Mouse (Mus musculus) left cerebral cortex, postnatal 10 days (tissue): ENCODE results near the gene Naa25. TPM values are rescaled to one million over a fixed set of nuclear protein-coding genes. Genes with fewer than 3 reads are reported as not detected.
A peak's percentile ranks its signal among the peaks of the same experiment; 100 is the strongest.

Experiments used
- DNase-seq, 2 experiments: peaks; one replicate each; pipeline ENCODE4 v3.0.0; 2021 to 2022; ENCODE audit warnings: low spot score in 2 of 2, mixed read lengths in 1 of 2; ENCODE audit errors: extremely low spot score in 1 of 2
- intact Hi-C: fragments of 180-260 bp; cut with DNase I; formaldehyde crosslinking; loops from one replicate; pipeline ENCODE4 v1.15.1; 2025
- total RNA-seq, 2 experiments: library from RNA; stranded (reverse); gene quantifications; 2 replicates each; pipeline ENCODE4 v1.2.3; 2021

Naa25 gene
- total RNA-seq, 2 experiments from 2014 or later = 48.3 to 50.1 TPM

GRCm38 (mm10) chr5:121389106-121389505 lies 8.6 kb upstream of the Naa25 start:
- DNase-seq = no peak
- intact Hi-C loops = loop anchor here (5.0 kb wide), 1 partner anchor 167 kb away; the partner anchor contains the start of gene Hectd4

- DNase-seq = no peak
- intact Hi-C loops = loop anchor here (5.0 kb wide), 1 partner anchor 167 kb away; the partner anchor contains the start of gene Hectd4
Observed at GRCm38 (mm10) chr5:121389691-121390090, 8.0 kb upstream of the Naa25 start.

- intact Hi-C loops = no loop called here
- DNase-seq = no peak
Observed at GRCm38 (mm10) chr5:121392667-121393380, 4.9 kb upstream of the Naa25 start.

- intact Hi-C loops = no loop called here
Observed at GRCm38 (mm10) chr5:121393402-121393801, 4.3 kb upstream of the Naa25 start.

GRCm38 (mm10) chr5:121395621-121396020 lies 2.1 kb upstream of the Naa25 start:
- DNase-seq = no peak
- intact Hi-C loops = no loop called here

More at GRCm38 (mm10) chr5:121393402-121393801, 4.3 kb upstream of the Naa25 start:
- no peak for DNase-seq

- DNase-seq = peak in 1 of 2 experiments; percentile 47
- intact Hi-C loops = no loop called here
Observed at GRCm38 (mm10) chr5:121398146-121398964, 619 bp downstream of the Naa25 start.

GRCm38 (mm10) chr5:121398965-121399462 lies 1.3 kb downstream of the Naa25 start:
- intact Hi-C loops = no loop called here
- no peak for DNase-seq

- DNase-seq = no peak
- intact Hi-C loops = no loop called here
Observed at GRCm38 (mm10) chr5:121399540-121399939, 1.8 kb downstream of the Naa25 start.

GRCm38 (mm10) chr5:121400064-121400463 lies 2.3 kb downstream of the Naa25 start:
- intact Hi-C loops = no loop called here
- no peak for DNase-seq

- DNase-seq = no peak
- intact Hi-C loops = no loop called here
Observed at GRCm38 (mm10) chr5:121400849-121401248, 3.1 kb downstream of the Naa25 start.

- intact Hi-C loops = no loop called here
- no peak for DNase-seq
Observed at GRCm38 (mm10) chr5:121407856-121408255, 10.1 kb downstream of the Naa25 start.

GRCm38 (mm10) chr5:121410975-121411374 lies 13.2 kb downstream of the Naa25 start:
- intact Hi-C loops = no loop called here
- no peak for DNase-seq

- intact Hi-C loops = no loop called here
- DNase-seq = no peak
Observed at GRCm38 (mm10) chr5:121420721-121421120, 23.0 kb downstream of the Naa25 start.

GRCm38 (mm10) chr5:121422787-121423186 lies 25.1 kb downstream of the Naa25 start:
- intact Hi-C loops = no loop called here
- no peak for DNase-seq

- DNase-seq = no peak
- intact Hi-C loops = no loop called here
Observed at GRCm38 (mm10) chr5:121423297-121423696, 25.6 kb downstream of the Naa25 start.

- DNase-seq = no peak
- intact Hi-C loops = no loop called here
Observed at GRCm38 (mm10) chr5:121428954-121429353, 31.2 kb downstream of the Naa25 start.

- DNase-seq = no peak
- intact Hi-C loops = loop anchor here (10.0 kb wide), 1 partner anchor 113 kb away; no protein-coding TSS in a partner anchor
Observed at GRCm38 (mm10) chr5:121438131-121438530, 40.4 kb downstream of the Naa25 start.

GRCm38 (mm10) chr5:121438756-121439155 lies 41.0 kb downstream of the Naa25 start:
- no peak for DNase-seq
- intact Hi-C loops = loop anchor here (10.0 kb wide), 1 partner anchor 114 kb away; no protein-coding TSS in a partner anchor

- intact Hi-C loops = loop anchor here (5.0 kb wide), 1 partner anchor 34 kb away; no protein-coding TSS in a partner anchor
- peak in 1 of 2 experiments; percentile 66 for DNase-seq
Observed at GRCm38 (mm10) chr5:121443548-121443947, 45.8 kb downstream of the Naa25 start.
